Mouse (Mus musculus) neural tube, embryonic 15.5 days (tissue): ENCODE measurements around the gene Tle2. TPM values are rescaled to one million over a fixed set of nuclear protein-coding genes. Genes with fewer than 3 reads are reported as not detected.

ENCODE experiments used
- ATAC-seq: fragments of 200-750 bp; cut with Nextera tagmentation; 2 replicates; pipeline ENCODE4 v1.8.0; 2017; ENCODE audit warnings: mild to moderate bottlenecking, moderate TSS enrichment, moderate library complexity; ENCODE audit not compliant: low FRiP score
- H3K27ac ChIP-seq: fragments of 300-500 bp; sonication (generic); replicated peaks from 2 replicates; pipeline ENCODE4 v1.5.1; 2015; ENCODE audit warnings: mild to moderate bottlenecking, inconsistent platforms
- H3K27me3 ChIP-seq: fragments of 300-500 bp; sonication (generic); replicated peaks from 2 replicates; pipeline ENCODE4 v1.6.1; 2015; ENCODE audit warnings: inconsistent platforms
- H3K36me3 ChIP-seq: fragments of 300-500 bp; sonication (generic); 2 replicates; pipeline ENCODE4 v1.6.1; 2015; ENCODE audit warnings: inconsistent platforms
- H3K4me1 ChIP-seq: fragments of 300-500 bp; sonication (generic); 2 replicates; pipeline ENCODE4 v1.6.1; 2015; ENCODE audit warnings: inconsistent platforms
- H3K4me2 ChIP-seq: fragments of 300-500 bp; sonication (generic); 2 replicates; pipeline ENCODE4 v1.6.1; 2015; ENCODE audit warnings: inconsistent platforms, mild to moderate bottlenecking, moderate library complexity
- H3K4me3 ChIP-seq: fragments of 300-500 bp; sonication (generic); replicated peaks from 2 replicates; pipeline ENCODE4 v1.5.1; 2015; ENCODE audit warnings: mild to moderate bottlenecking, inconsistent platforms
- H3K9ac ChIP-seq: fragments of 300-500 bp; sonication (generic); replicated peaks from 2 replicates; pipeline ENCODE4 v1.6.1; 2015; ENCODE audit warnings: mild to moderate bottlenecking, inconsistent platforms
- H3K9me3 ChIP-seq: fragments of 300-500 bp; sonication (generic); replicated peaks from 2 replicates; pipeline ENCODE4 v1.6.1; 2016; ENCODE audit warnings: inconsistent platforms
- WGBS: fragments of 180-500 bp; shearing (Covaris S2); methylation state at CpG from one replicate; pipeline ENCODE4 v1.1.7; 2015; ENCODE audit warnings: mixed read lengths; 5-methylcytosine and 5-hydroxymethylcytosine counted together
- polyA plus RNA-seq: library from polyadenylated mRNA; unstranded; fragments of >200 nt; fragmentation: Nextera tagmentation; extraction: Ambion mirVana; gene quantifications from 2 replicates; pipeline ENCODE4 v1.2.1, GENCODE M21; 2015

The Tle2 gene
- polyA plus RNA-seq, 1 experiment from 2014 or later = 49.9 TPM

GRCm38 (mm10) chr10:81636338-81636737, 62.0 kb downstream of the Tle2 start:
- no peak overlapping the region for H3K27ac ChIP-seq
- H3K4me1 ChIP-seq = peaks cover 17% of the 10 kb centered on the region
- H3K27me3 ChIP-seq = 0 out of 2 replicates have a peak, but pooled peaks cover 3% of the 10 kb centered on the region
- no peak overlapping the region for H3K4me3 ChIP-seq
- no peak overlapping the region for H3K4me2 ChIP-seq
- H3K9ac ChIP-seq = no peak overlapping the region
- H3K9me3 ChIP-seq = no peaks in the 10 kb centered on the region
- 26% methylated on average over 8 of the region's 8 CpGs for WGBS
- no peaks in the 10 kb centered on the region for H3K36me3 ChIP-seq
- ATAC-seq = no peak

GRCm38 (mm10) chr10:81638101-81638500, 63.7 kb downstream of the Tle2 start:
- 0 out of 2 replicates have a peak, but pooled peaks cover 3% of the 10 kb centered on the region for H3K27me3 ChIP-seq
- no peaks in the 10 kb centered on the region for H3K9me3 ChIP-seq
- H3K36me3 ChIP-seq = no peaks in the 10 kb centered on the region
- H3K9ac ChIP-seq = no peak overlapping the region
- H3K4me3 ChIP-seq = no peak overlapping the region
- no peak overlapping the region for H3K27ac ChIP-seq
- peaks cover 34% of the 10 kb centered on the region for H3K4me1 ChIP-seq
- no peak for ATAC-seq
- H3K4me2 ChIP-seq = no peak overlapping the region
- WGBS = 70% methylated on average over 6 of the region's 6 CpGs

Other genes with a start within 250 kb of the Tle2 start
- gene Tbxa2r, start 245.8 kb upstream of the Tle2 start, polyA plus RNA-seq = 5.5 and 11.4 TPM in 2 replicates
- gene Gipc3, start 231.3 kb upstream of the Tle2 start, polyA plus RNA-seq = not detected in 2 replicates
- gene Hmg20b, start 224.1 kb upstream of the Tle2 start, polyA plus RNA-seq = 31.0 and 48.9 TPM in 2 replicates
- gene Mfsd12, start 217.1 kb upstream of the Tle2 start, polyA plus RNA-seq = 22.9 and 29.4 TPM in 2 replicates
- gene 4930404N11Rik, start 208.7 kb upstream of the Tle2 start, polyA plus RNA-seq = 1.3 and 1.5 TPM in 2 replicates
- 132 and 146 TPM in 2 replicates for gene Fzr1, start 196.0 kb upstream of the Tle2 start, polyA plus RNA-seq
- 101 TPM in 2 replicates for gene Dohh, start 190.1 kb upstream of the Tle2 start, polyA plus RNA-seq
- 5.7 and 7.2 TPM in 2 replicates for gene Gm48551, start 190.1 kb upstream of the Tle2 start, polyA plus RNA-seq
- gene Gm48552, start 185.6 kb upstream of the Tle2 start, polyA plus RNA-seq = 3.4 and 3.6 TPM in 2 replicates
- 2.5 and 9.3 TPM in 2 replicates for gene Smim24, start 181.5 kb upstream of the Tle2 start, polyA plus RNA-seq
- 35.0 and 35.8 TPM in 2 replicates for gene Nfic, start 118.9 kb upstream of the Tle2 start, polyA plus RNA-seq
- 54.8 and 62.5 TPM in 2 replicates for gene Celf5, start 91.9 kb upstream of the Tle2 start, polyA plus RNA-seq
- 68.5 and 70.3 TPM in 2 replicates for gene Ncln, start 78.2 kb upstream of the Tle2 start, polyA plus RNA-seq
- gene S1pr4, start 74.4 kb upstream of the Tle2 start, polyA plus RNA-seq = 0.69 and 2.1 TPM in 2 replicates
- 1.7 and 2.6 TPM in 2 replicates for gene Gna15, start 50.3 kb upstream of the Tle2 start, polyA plus RNA-seq
- gene Gna11, start 29.4 kb upstream of the Tle2 start, polyA plus RNA-seq = 91.1 and 102 TPM in 2 replicates
- gene Aes, start 15.1 kb upstream of the Tle2 start, polyA plus RNA-seq = 771 and 825 TPM in 2 replicates
- 5.7 and 7.3 TPM in 2 replicates for gene Tle6, start 26.5 kb downstream of the Tle2 start, polyA plus RNA-seq
- gene BC025920, start 31.7 kb downstream of the Tle2 start, polyA plus RNA-seq = 1.3 and 2.3 TPM in 2 replicates
- 45.6 and 51.8 TPM in 2 replicates for gene Sirt6, start 53.2 kb downstream of the Tle2 start, polyA plus RNA-seq
- gene Ankrd24, start 54.0 kb downstream of the Tle2 start, polyA plus RNA-seq = 19.0 and 24.2 TPM in 2 replicates
- 6.6 and 6.9 TPM in 2 replicates for gene Gm10778, start 74.5 kb downstream of the Tle2 start, polyA plus RNA-seq
- 16.2 and 16.4 TPM in 2 replicates for gene Zfp433, start 130.3 kb downstream of the Tle2 start, polyA plus RNA-seq
- gene Gm3055, start 196.6 kb downstream of the Tle2 start, polyA plus RNA-seq = 16.3 and 17.6 TPM in 2 replicates
- gene Gm4767, start 237.6 kb downstream of the Tle2 start, polyA plus RNA-seq = 3.8 and 4.1 TPM in 2 replicates